Mouse (Mus musculus): ENCODE measurements around the gene Dph3.

DNA sequence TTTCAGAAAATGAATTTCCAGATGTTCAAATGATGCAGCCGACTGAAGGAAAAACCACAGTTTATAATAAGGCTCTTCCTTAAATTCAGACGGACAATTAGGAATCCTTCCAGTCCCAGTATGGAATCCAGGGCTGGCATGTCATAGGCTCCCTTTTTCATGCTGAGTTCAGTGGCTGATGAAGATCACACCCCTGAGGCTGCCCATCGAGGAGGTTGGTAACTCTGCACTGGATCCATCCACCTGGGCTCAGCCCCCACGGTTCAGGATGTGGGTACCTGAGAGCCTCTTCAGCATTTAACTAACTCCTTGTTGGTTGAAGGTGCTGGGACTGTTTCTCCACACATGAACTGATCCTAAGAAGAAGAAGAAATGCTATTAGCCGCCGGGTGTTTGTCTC lies 2.6 kb downstream of the Dph3 start:
- TF ChIP-seq POLR2A (IDR thresholded peaks at IDR 0.05; ENCODE audit: control insufficient read depth, low read depth, low read length) (no peak), CTCF (IDR thresholded peaks at IDR 0.05; ENCODE audit: control insufficient read depth, insufficient read depth, insufficient replicate concordance, low read depth, low read length) (no peak)

Data from testis, adult 2 months (tissue).